Comparison of ENCODE assay signal across 8 mouse cellular contexts in genomic region chr3:129535444-129535843, GRCm38 (mm10). TPM values are rescaled to one million over a fixed set of nuclear protein-coding genes. Genes with fewer than 3 reads are reported as not detected.
DNase-seq lines count a peak whose midpoint lies in the region; ATAC-seq and TF ChIP-seq lines count a peak whose summit lies in the region.

No protein-coding gene starts in this region.

- peak overlapping the region; percentile 99 for H3K27ac ChIP-seq in forebrain, embryonic 15.5 days (replicated peaks)
- H3K27ac ChIP-seq in liver, embryonic 14.5 days: no peak overlapping the region

- H3K4me3 ChIP-seq in forebrain, embryonic 15.5 days: peak overlapping the region; percentile 79
- H3K4me3 ChIP-seq in liver, embryonic 14.5 days (ENCODE audit: insufficient read depth in 1 of 2, low read depth in 2 of 2, low read length in 2 of 2): peak overlapping the region in 1 of 2 experiments; percentile 39; a peak in 1 of 4 replicates

- DNase-seq in 3134 (ENCODE audit: extremely low read depth, insufficient read length, low spot score) (peak; percentile 50), 416B (ENCODE audit: low read depth) (peak; percentile 17)
- no peak for DNase-seq in liver, embryonic 14.5 days (ENCODE audit: low read depth in 3 of 3, low spot score in 3 of 3)
- DNase-seq in testis, postnatal 14 days (ENCODE audit: low spot score): no peak
- DNase-seq in cerebellum, adult 18-20 months: no peak
- no peak for DNase-seq in gastrocnemius, postnatal 4 days (ENCODE audit: low spot score in 2 of 2)
- DNase-seq in urinary bladder, adult 18-20 months (ENCODE audit: low spot score in 2 of 2): no peak

- H3K9ac ChIP-seq in forebrain, embryonic 15.5 days (replicated peaks): peak overlapping the region; percentile 96
- no peak overlapping the region; the same call in 1 of the 2 replicates for H3K9ac ChIP-seq in liver, embryonic 14.5 days (replicated peaks)

- TF ChIP-seq EP300 in liver, embryonic 14.5 days (IDR thresholded peaks at IDR 0.05; ENCODE audit: low read depth): no peak

- no peak for ATAC-seq in forebrain, embryonic 15.5 days (replicated peaks)
- no peak for ATAC-seq in liver, embryonic 14.5 days (ENCODE audit: insufficient read depth)

- no peak for TF ChIP-seq CTCF in liver, embryonic 14.5 days (IDR thresholded peaks at IDR 0.05; ENCODE audit: low read depth)

- no peaks in the 10 kb centered on the region for H3K9me3 ChIP-seq in forebrain, embryonic 15.5 days
- no peaks in the 10 kb centered on the region for H3K9me3 ChIP-seq in liver, embryonic 14.5 days (ENCODE audit: control insufficient read depth, low read length)

- 11% methylated on average over 6 of the region's 6 CpGs for WGBS in forebrain, embryonic 15.5 days
- 48% methylated on average over 6 of the region's 6 CpGs for WGBS in liver, embryonic 14.5 days (ENCODE audit: insufficient replicate concordance)

- peak overlapping the region; percentile 69 for H3K4me2 ChIP-seq in forebrain, embryonic 15.5 days (replicated peaks)
- peak overlapping the region; percentile 76 for H3K4me2 ChIP-seq in liver, embryonic 14.5 days (ENCODE audit: low read depth)

- H3K4me1 ChIP-seq in forebrain, embryonic 15.5 days: peaks cover 45% of the 10 kb centered on the region
- peaks cover 4 to 19% of the 10 kb centered on the region in 2 experiments for H3K4me1 ChIP-seq in liver, embryonic 14.5 days (replicated peaks; ENCODE audit: control insufficient read depth in 2 of 2, insufficient read depth in 2 of 2, low read length in 1 of 2)

- H3K27me3 ChIP-seq in forebrain, embryonic 15.5 days: no peaks in the 10 kb centered on the region
- no peaks in the 10 kb centered on the region for H3K27me3 ChIP-seq in liver, embryonic 14.5 days (ENCODE audit: control insufficient read depth, insufficient read depth, low read length)

- no peaks in the 10 kb centered on the region for H3K36me3 ChIP-seq in forebrain, embryonic 15.5 days
- no peaks in the 10 kb centered on the region for H3K36me3 ChIP-seq in liver, embryonic 14.5 days (replicated peaks; ENCODE audit: control insufficient read depth, insufficient read depth, low read depth)

RNA-seq across cellular contexts. Expression of gene Elovl6, which starts 3.3 kb away (rescaled TPM):
- 34.6 and 39.9 TPM in 2 replicates for polyA plus RNA-seq in forebrain, embryonic 15.5 days (2015; fragmentation: Nextera tagmentation; extraction: Ambion mirVana)
- 6.6 and 7.2 TPM in 2 replicates for polyA plus RNA-seq in liver, embryonic 14.5 days (2012; rRNA removed)
- 7.2 and 7.8 TPM in 2 replicates for polyA plus RNA-seq in liver, embryonic 14.5 days (2014; fragmentation: Nextera tagmentation; extraction: Ambion mirVana)
- 10 to 100 TPM; 11.8 to 12.3 TPM for total RNA-seq in gastrocnemius, postnatal 4 days (2021)

Comparison
In these comparisons a context has a peak if more than half of its experiments do, and no peak if none do; other contexts are left out.
1. DNase-seq: peak in 3134 (single experiment) and 416B (single experiment); none in liver, embryonic 14.5 days (0 of 3), testis, postnatal 14 days (single experiment), cerebellum, adult 18-20 months (0 of 2), gastrocnemius, postnatal 4 days (0 of 2) and urinary bladder, adult 18-20 months (0 of 2).